Mouse (Mus musculus): ENCODE data around the gene Mypop. TPM values are rescaled to one million over a fixed set of nuclear protein-coding genes. Genes with fewer than 3 reads are reported as not detected.

The Mypop gene
- total RNA-seq, 1 experiment from 2014 or later, result not detected

GRCm38 (mm10) chr7:19007026-19007977 is 16.3 kb downstream of the Mypop start:
- no peak for ATAC-seq (replicated peaks; ENCODE audit: insufficient number of reproducible peaks, low FRiP score, low TSS enrichment, poor library complexity, severe bottlenecking)

DNA sequence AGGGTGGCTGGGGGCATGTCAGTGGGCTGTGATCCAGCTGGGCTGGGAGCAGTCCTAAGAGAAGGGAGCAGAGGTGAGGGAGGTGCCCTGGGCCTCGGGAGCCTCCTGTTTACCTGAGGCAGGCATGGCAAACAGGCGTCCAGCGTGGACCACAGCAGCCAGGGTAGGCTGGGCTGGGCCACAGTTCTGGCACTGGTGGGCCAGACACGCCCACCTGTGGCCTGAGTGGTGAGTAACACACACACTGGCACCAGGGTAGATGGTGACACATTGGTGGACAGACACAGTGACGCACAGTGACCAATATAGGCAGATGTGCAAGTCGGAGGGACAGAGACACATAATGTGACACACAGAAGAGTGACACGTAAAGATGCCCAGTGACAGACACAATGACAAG is 19.5 kb downstream of the Mypop start:
- no peak for ATAC-seq (replicated peaks; ENCODE audit: insufficient number of reproducible peaks, low FRiP score, low TSS enrichment, poor library complexity, severe bottlenecking)

DNA sequence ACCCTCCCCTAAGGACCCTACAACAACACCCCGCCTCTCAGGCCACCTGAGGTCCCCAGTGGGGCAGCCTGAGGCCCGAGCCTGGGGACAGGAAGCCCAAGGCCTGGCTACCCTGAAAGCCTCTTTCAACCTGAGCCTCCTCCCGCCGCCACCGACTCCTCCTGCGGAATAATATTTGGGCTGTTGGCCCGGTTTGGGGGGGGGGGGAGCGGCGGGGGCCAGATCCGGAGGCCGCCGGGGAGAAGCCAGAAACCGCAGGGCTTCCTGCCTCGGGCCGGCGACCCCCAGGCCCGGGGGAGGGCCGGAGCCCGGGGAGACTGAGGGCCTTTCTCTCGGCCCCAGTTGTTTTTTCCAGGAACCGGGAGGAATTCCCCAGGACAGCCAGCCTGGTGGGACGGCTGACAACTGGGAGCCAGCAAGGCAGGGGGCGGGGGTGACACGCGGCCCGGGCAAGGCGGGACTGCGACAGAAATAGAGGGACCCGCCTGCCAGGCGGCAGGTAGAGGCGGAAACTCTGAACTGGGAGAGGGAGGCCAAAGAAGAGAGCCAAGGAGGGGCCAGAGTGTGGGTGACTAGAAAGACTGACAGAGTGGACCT is 21.1 kb downstream of the Mypop start:
- ATAC-seq (replicated peaks; ENCODE audit: insufficient number of reproducible peaks, low FRiP score, low TSS enrichment, poor library complexity, severe bottlenecking), result no peak

DNA sequence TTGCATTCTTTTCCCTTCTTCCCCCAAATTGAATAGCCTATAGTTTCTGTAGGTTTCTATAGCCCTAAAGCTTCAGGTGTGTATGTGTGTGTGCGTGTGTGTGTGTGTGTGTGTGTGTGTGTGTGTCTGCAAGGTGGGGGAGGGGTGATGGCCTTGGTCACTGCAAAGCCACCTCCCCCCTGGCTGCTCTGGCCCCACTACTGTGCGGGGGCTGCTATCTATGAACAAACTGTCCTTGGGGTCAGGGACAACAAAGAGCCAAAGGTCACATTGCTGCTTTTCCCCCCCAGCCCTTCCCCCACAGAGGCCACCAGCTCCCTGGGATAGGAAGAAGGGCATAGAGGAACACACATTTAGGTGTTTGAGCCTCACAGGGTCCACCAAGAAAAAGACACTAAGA is 21.8 kb downstream of the Mypop start:
- ATAC-seq (replicated peaks; ENCODE audit: insufficient number of reproducible peaks, low FRiP score, low TSS enrichment, poor library complexity, severe bottlenecking), result no peak

- no peak for ATAC-seq (replicated peaks; ENCODE audit: insufficient number of reproducible peaks, low FRiP score, low TSS enrichment, poor library complexity, severe bottlenecking)
These were observed 23.4 kb downstream of the Mypop start for GRCm38 (mm10) chr7:19014452-19014851.

GRCm38 (mm10) chr7:19016042-19016441 is 25.0 kb downstream of the Mypop start:
- no peak for ATAC-seq (replicated peaks; ENCODE audit: insufficient number of reproducible peaks, low FRiP score, low TSS enrichment, poor library complexity, severe bottlenecking)

DNA sequence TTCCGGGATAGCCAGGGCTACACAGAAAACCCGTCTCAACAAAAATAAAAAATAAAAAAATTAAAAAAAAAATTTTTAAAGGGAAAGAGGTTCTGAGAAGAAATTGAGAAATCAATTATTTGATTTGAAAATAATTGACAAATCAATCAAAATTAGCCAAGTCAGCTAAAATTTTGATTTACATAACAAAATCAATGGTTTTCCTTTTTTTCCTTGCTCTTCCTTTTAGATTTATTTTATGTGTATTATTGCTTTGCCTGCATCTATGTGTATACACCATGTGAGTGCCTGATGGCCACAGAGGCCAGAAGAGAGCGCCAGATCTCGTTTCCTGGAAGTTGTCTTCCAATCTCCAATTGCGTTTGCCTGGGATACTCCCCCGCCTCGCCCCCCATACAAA is 26.9 kb downstream of the Mypop start:
- ATAC-seq (replicated peaks; ENCODE audit: insufficient number of reproducible peaks, low FRiP score, low TSS enrichment, poor library complexity, severe bottlenecking), result no peak

GRCm38 (mm10) chr7:19021048-19021447 is 30.0 kb downstream of the Mypop start:
- no peak for ATAC-seq (replicated peaks; ENCODE audit: insufficient number of reproducible peaks, low FRiP score, low TSS enrichment, poor library complexity, severe bottlenecking)

GRCm38 (mm10) chr7:19022189-19022958 is 31.3 kb downstream of the Mypop start:
- ATAC-seq (replicated peaks; ENCODE audit: insufficient number of reproducible peaks, low FRiP score, low TSS enrichment, poor library complexity, severe bottlenecking), result no peak

- ATAC-seq (replicated peaks; ENCODE audit: insufficient number of reproducible peaks, low FRiP score, low TSS enrichment, poor library complexity, severe bottlenecking), result no peak
These were observed 32.3 kb downstream of the Mypop start, which contains the start of gene Foxa3 for GRCm38 (mm10) chr7:19023357-19023814. TSS of gene Foxa3 (minus strand) at chr7:19023538.

DNA sequence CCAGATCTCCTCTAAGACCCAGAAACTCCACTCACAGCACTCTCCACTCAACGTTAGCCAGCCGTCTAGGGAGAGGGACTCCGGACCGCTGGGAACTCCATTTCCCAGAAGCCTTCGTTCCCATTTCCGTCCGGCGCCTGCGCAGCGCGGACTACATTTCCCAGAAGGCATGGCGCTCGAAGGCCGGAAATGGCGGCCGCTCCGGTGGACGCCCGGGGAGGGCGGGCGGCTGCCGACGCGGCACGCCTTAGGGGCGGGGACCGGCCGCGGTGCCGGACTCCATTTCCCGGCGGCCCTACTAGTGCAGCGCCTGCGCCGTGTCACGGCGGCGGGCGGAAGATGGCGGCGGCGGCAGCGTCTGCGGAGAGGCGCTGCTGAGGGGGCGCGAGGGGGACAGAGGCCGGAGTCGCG is 33.1 kb downstream of the Mypop start, which contains the start of gene Sympk:
Sympk (plus strand) TSS at position 282 of the 411 bp plus-strand sequence.
- ATAC-seq (replicated peaks; ENCODE audit: insufficient number of reproducible peaks, low FRiP score, low TSS enrichment, poor library complexity, severe bottlenecking), result peak; percentile 89

DNA sequence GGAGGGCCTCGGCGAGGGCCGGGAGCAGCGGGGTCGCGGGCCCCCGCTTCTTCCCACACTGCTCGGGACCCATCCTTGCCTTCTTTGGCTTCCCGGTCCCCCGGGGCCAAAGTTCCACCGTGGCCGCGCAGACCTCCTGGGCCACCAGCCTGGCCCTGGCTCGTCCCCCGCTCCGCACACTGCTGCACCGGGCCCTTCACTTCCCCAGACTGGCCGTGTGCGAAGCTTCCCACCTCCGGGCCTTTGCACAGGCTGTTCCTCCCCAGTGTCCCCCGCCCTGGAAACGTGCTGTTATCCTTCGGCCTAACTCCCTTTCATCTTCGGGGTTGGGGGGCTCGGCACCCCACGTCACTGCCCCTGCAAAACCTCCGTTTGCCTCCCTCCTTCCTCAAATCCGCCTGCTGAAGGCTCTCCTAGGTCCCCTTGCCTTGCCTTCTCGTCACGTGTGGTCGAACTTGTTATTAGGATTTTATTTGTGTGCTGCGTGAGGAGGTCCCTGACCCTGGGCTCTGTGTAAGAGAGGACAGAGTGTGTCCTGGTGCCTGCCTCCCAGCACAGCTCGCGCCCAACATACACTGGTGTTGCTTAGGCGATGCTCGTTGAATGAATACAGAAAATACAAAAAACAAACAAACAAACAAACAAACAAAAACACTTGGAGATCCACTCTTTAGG is 33.7 kb downstream of the Mypop start:
- ATAC-seq (replicated peaks; ENCODE audit: insufficient number of reproducible peaks, low FRiP score, low TSS enrichment, poor library complexity, severe bottlenecking), result 0 out of 2 replicates have a peak, but pooled peaks have one; percentile 4

DNA sequence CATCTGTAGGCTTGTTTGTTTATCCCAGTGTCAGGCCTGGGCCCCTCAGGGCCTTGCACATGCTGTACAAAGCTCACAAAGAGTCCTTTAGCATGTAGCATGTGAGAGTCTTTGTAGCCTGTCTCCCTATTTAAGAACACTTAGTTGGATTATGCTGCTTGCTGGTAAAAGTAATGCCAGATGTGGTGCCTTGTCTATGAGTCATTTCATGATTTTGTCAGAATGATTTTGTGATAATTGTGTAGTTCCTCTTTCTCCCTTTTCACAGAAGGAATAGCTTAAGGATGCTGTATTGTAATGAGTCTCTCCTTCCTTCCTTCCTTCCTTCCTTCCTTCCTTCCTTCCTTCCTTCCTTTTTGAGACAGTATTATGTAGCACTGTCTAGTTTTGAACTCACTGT is 37.0 kb downstream of the Mypop start:
- no peak for ATAC-seq (replicated peaks; ENCODE audit: insufficient number of reproducible peaks, low FRiP score, low TSS enrichment, poor library complexity, severe bottlenecking)

DNA sequence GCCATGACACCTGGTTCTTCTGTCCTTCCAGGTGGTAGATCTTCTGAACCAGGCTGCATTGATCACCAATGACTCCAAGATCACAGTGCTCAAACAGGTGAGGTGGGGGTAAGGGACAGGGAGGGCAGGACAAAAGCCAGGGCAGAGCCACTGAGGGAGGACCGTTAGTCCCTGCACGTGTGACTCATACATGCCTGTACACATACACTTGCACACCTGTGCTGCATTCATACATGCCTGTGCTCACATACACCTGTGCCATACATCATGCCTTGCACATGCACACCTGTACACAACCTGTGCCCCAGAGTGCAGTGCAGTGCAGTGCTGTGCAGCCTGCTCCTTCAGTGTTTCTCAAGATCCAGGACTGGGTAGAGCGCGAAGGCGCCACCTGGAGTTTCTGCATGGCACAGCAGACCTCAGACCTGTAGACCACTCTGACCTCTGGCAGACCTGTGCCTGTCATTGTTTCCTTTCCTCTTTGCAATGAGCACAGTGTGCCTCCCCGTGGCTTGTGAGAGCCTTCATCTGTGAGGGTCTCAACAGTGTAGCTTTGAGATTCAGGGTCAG is 38.1 kb downstream of the Mypop start:
- peak; percentile 33; the same call in 1 of the 2 replicates for ATAC-seq (replicated peaks; ENCODE audit: insufficient number of reproducible peaks, low FRiP score, low TSS enrichment, poor library complexity, severe bottlenecking)

DNA sequence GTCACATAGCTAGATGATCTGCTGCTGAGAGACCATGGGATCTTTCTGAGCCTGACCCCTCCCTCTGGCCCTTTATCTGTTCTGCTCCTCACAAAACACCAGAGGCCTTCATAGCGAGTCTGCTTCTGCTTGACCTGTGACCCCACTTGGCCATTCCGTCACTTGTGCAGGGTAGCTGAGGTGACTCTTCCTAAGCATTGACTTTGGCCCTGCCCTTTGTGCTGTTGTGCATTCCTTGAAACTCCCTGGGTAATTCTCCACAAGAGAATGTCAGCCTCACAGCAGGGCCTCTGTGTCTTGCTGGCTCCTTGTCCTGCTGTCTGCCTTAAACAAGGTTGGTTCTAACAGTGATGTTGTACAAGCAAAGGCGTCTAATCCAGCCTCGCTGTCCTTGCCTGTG is 40.6 kb downstream of the Mypop start:
- no peak for ATAC-seq (replicated peaks; ENCODE audit: insufficient number of reproducible peaks, low FRiP score, low TSS enrichment, poor library complexity, severe bottlenecking)

DNA sequence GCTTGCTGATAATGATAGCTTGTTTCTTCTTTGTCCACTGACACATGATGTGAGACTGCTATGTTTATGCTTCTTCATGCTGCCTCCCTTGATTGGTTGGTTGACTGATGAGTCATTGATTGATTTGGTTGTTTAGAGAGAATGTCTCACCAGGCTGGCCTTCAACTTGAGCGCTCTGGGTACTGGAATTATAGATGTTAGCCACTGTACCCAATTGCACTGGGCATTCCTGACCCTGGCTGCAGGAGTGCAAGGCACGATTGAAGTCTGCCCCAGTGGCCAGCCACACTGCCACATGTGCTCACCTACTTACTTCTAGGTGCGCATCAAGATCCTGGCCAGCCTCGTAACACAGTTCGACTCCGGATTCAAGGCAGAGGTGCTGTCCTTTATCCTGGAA is 53.6 kb downstream of the Mypop start:
- no peak for ATAC-seq (replicated peaks; ENCODE audit: insufficient number of reproducible peaks, low FRiP score, low TSS enrichment, poor library complexity, severe bottlenecking)

GRCm38 (mm10) chr7:19046286-19047069 is 55.4 kb downstream of the Mypop start:
- no peak for ATAC-seq (replicated peaks; ENCODE audit: insufficient number of reproducible peaks, low FRiP score, low TSS enrichment, poor library complexity, severe bottlenecking)

Data from monocyte, adult 5-6 weeks (primary cell).